Mouse (Mus musculus) stomach, embryonic 16.5 days (tissue): ENCODE data around the gene Wdr64. TPM values are rescaled to one million over a fixed set of nuclear protein-coding genes. Genes with fewer than 3 reads are reported as not detected.

Experiments
- ATAC-seq: fragments of 200-750 bp; cut with Nextera tagmentation; 2 replicates; pipeline ENCODE4 v1.8.0; 2017; ENCODE audit warnings: moderate number of reproducible peaks, moderate TSS enrichment; ENCODE audit not compliant: insufficient read depth, low FRiP score
- H3K27ac ChIP-seq: fragments of 300-500 bp; sonication (generic); 2 replicates; pipeline ENCODE4 v1.5.1; 2014; ENCODE audit warnings: low read length
- H3K27me3 ChIP-seq: fragments of 300-500 bp; sonication (generic); 2 replicates; pipeline ENCODE4 v1.6.1; 2014; ENCODE audit warnings: low read length, control low read depth, mixed read lengths; ENCODE audit not compliant: control insufficient read depth, insufficient read depth
- H3K36me3 ChIP-seq: fragments of 300-500 bp; sonication (generic); 2 replicates; pipeline ENCODE4 v1.6.1; 2014; ENCODE audit warnings: low read length; ENCODE audit not compliant: control insufficient read depth, insufficient read depth
- H3K4me1 ChIP-seq: fragments of 300-500 bp; sonication (generic); 2 replicates; pipeline ENCODE4 v1.6.1; 2014; ENCODE audit warnings: low read length, control low read depth, mixed read lengths; ENCODE audit not compliant: control insufficient read depth, insufficient read depth
- H3K4me2 ChIP-seq: fragments of 300-500 bp; sonication (generic); 2 replicates; pipeline ENCODE4 v1.6.1; 2014; ENCODE audit warnings: low read depth, low read length, mixed read lengths
- H3K4me3 ChIP-seq: fragments of 300-500 bp; sonication (generic); replicated peaks from 2 replicates; pipeline ENCODE4 v1.5.1; 2014; ENCODE audit warnings: mild to moderate bottlenecking, low read length
- H3K9ac ChIP-seq: fragments of 300-500 bp; sonication (generic); 2 replicates; pipeline ENCODE4 v1.6.1; 2014; ENCODE audit warnings: low read length
- H3K9me3 ChIP-seq: fragments of 300-500 bp; sonication (generic); replicated peaks from 2 replicates; pipeline ENCODE4 v1.6.1; 2016; ENCODE audit warnings: low read length, control low read depth; ENCODE audit not compliant: control insufficient read depth
- WGBS: fragments of 180-500 bp; shearing (Covaris S2); extraction: QIAGEN DNeasy Blood & Tissue Kit; methylation state at CpG from one replicate; pipeline ENCODE4 v1.1.7; 2014; 5-methylcytosine and 5-hydroxymethylcytosine counted together
- polyA plus RNA-seq: library from polyadenylated mRNA; unstranded; fragments of >200 nt; fragmentation: Nextera tagmentation; extraction: Ambion mirVana; gene quantifications from 2 replicates; pipeline ENCODE4 v1.2.1, GENCODE M21; 2015

The Wdr64 gene
- polyA plus RNA-seq, 1 experiment from 2014 or later = not detected

DNA sequence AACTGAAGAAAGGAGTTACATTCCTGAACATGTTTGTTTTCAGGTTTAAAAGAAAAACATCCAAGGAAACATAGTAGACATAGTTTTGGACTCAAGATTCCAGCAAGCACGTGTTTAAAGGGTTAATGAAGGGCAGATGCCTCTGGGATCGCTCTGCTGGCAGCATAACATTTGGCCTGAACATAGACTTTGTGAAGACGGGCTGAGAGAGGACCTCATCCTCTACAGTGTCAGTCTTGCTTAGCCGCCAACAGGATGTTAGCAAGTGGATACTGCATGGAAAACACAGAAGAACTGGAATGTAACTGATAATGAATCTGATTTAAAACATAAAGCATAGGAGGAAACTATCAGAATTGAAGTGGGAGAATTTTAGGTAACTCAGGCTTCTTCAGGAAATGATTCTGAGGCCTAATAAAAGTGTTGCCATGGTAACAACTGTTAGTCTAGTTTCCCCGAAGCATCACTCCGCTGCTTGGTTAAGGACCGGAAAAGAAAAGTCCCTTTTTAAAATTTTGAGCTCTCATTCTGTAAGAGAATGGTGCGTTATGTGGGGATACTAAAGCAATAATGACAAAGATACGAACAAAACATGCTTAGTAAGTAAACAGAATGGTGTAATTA, 125.5 kb downstream of the Wdr64 start:
- Histone ChIP-seq H3K4me2 (no peak overlapping the region), H3K4me3 (no peak overlapping the region), H3K27ac (no peak overlapping the region), H3K36me3 (no peaks in the 10 kb centered on the region), H3K9ac (no peak overlapping the region), H3K27me3 (no peaks in the 10 kb centered on the region), H3K9me3 (no peaks in the 10 kb centered on the region), H3K4me1 (no peaks in the 10 kb centered on the region)
- 69% methylated on average over 9 of the region's 9 CpGs for WGBS
- no peak for ATAC-seq

DNA sequence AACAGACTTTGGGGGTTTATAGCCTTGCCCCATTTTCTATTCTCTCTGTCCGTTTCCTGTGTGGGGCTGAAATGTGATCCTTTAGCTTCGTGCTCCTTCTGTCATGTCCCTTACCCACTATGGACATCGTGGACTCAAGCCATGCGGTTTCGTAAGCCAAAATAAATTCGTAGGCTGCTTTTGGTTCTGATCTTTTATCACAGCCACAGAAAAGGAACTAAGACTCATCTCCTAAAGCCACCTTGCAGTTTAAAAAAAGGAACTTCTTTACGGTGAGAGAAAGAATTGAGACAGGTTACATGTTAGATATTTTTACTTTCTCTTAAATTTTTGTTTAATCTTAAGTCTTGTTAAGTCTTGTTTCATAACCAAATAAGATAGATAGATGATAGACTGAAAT, 130.1 kb downstream of the Wdr64 start:
- H3K4me3 ChIP-seq = no peak overlapping the region
- H3K36me3 ChIP-seq = no peaks in the 10 kb centered on the region
- 80% methylated on average over 7 of the region's 7 CpGs for WGBS
- no peaks in the 10 kb centered on the region for H3K9me3 ChIP-seq
- no peaks in the 10 kb centered on the region for H3K4me1 ChIP-seq
- ATAC-seq = no peak
- no peak overlapping the region for H3K27ac ChIP-seq
- H3K27me3 ChIP-seq = no peaks in the 10 kb centered on the region
- no peak overlapping the region for H3K4me2 ChIP-seq
- no peak overlapping the region for H3K9ac ChIP-seq

DNA sequence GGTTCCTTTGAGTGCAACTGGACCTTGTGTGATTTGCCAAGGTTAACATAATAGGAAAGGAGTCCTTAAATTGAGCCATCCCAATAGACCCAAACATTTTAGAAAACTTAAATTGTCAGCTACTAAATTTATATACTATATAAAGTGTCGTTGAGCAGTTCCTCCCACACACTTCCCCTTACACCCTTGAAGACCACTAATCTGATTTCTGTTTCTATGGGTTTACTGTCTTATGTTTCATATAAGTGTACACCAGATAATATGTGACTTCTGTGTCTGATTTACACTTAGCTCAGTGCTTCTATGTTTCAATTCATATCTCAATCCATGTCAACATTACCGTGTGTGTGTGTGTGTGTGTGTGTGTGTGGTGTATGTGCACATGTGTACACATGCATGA, 130.8 kb downstream of the Wdr64 start:
- H3K36me3 ChIP-seq = no peaks in the 10 kb centered on the region
- H3K9ac ChIP-seq = no peak overlapping the region
- H3K4me1 ChIP-seq = no peaks in the 10 kb centered on the region
- no peaks in the 10 kb centered on the region for H3K27me3 ChIP-seq
- WGBS = 85% methylated on average over 2 of the region's 2 CpGs
- H3K9me3 ChIP-seq = no peaks in the 10 kb centered on the region
- no peak for ATAC-seq
- H3K4me3 ChIP-seq = no peak overlapping the region
- H3K4me2 ChIP-seq = no peak overlapping the region
- no peak overlapping the region for H3K27ac ChIP-seq

DNA sequence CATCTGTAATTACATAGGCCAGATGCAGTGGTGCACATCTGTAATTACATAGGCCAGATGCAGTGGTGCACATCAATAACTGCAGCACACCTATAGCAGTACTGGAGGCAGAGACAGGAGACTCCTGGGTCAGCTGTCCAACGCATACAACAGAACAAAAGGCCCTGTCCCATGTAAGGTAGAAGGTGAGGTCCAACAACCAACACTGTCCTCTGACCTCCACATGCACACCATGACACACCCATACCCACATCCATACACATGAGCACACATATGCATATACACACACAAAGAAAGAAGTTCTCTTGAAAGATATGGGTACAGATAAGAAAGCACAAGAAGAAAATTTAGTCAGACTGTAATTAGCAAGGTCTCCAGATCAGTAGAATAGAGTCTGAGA, 157.1 kb downstream of the Wdr64 start:
- Histone ChIP-seq H3K36me3 (no peaks in the 10 kb centered on the region), H3K4me3 (no peak overlapping the region), H3K27me3 (no peaks in the 10 kb centered on the region), H3K4me2 (no peak overlapping the region), H3K9ac (no peak overlapping the region), H3K4me1 (no peaks in the 10 kb centered on the region), H3K9me3 (no peaks in the 10 kb centered on the region), H3K27ac (no peak overlapping the region)
- no peak for ATAC-seq
- 91% methylated on average over 1 of the region's 1 CpGs for WGBS

Other genes with a start within 250 kb of the Wdr64 start
- gene Rgs7, start 206.1 kb upstream of the Wdr64 start, polyA plus RNA-seq = 1.3 and 1.9 TPM in 2 replicates
- 0.70 and 1.2 TPM in 2 replicates for gene Kmo, start 78.2 kb upstream of the Wdr64 start, polyA plus RNA-seq
- gene Fh1, start 73.0 kb upstream of the Wdr64 start, polyA plus RNA-seq = 131 and 135 TPM in 2 replicates
- 5.2 and 5.9 TPM in 2 replicates for gene Opn3, start 5.8 kb upstream of the Wdr64 start, polyA plus RNA-seq
- 3.0 and 3.4 TPM in 2 replicates for gene Chml, start 5.7 kb upstream of the Wdr64 start, polyA plus RNA-seq
- gene Exo1, start 182.0 kb downstream of the Wdr64 start, polyA plus RNA-seq = 38.8 and 46.3 TPM in 2 replicates
- not detected in 2 replicates for gene Gm38100, start 221.7 kb downstream of the Wdr64 start, polyA plus RNA-seq